Mouse (Mus musculus) C2C12 (cell line): ENCODE measurements around the gene Hspb6. TPM values are rescaled to one million over a fixed set of nuclear protein-coding genes. Genes with fewer than 3 reads are reported as not detected.

Experiments used
- H3K27me3 ChIP-seq: one replicate; pipeline ENCODE4 v1.6.1; 2011; ENCODE audit not compliant: control insufficient read depth, insufficient read depth, insufficient read length
- H3K36me3 ChIP-seq: one replicate; pipeline ENCODE4 v1.6.1; 2011; ENCODE audit not compliant: control insufficient read depth, insufficient read depth
- H3K4me3 ChIP-seq: one replicate; pipeline ENCODE4 v1.5.1; 2011; ENCODE audit warnings: mild to moderate bottlenecking, control low read depth; ENCODE audit not compliant: poor library complexity, insufficient read depth, severe bottlenecking
- H3K79me2 ChIP-seq: one replicate; pipeline ENCODE4 v1.6.1; 2011; ENCODE audit not compliant: control insufficient read depth, insufficient read depth
- H3K79me3 ChIP-seq: one replicate; pipeline ENCODE4 v1.6.1; 2011; ENCODE audit warnings: low read depth, control low read depth
- H3ac ChIP-seq: one replicate; pipeline ENCODE3; 2011; ENCODE audit warnings: low read depth; ENCODE audit not compliant: control insufficient read depth, insufficient read length
- CEBPB ChIP-seq: IDR thresholded peaks from one replicate; pipeline ENCODE4 v1.6.1; 2011; ENCODE audit warnings: low read depth, mild to moderate bottlenecking, control low read depth, moderate library complexity
- CTCF ChIP-seq: IDR thresholded peaks from one replicate; pipeline ENCODE4 v1.5.1; 2011; ENCODE audit not compliant: control insufficient read depth, insufficient read depth, insufficient read length
- FOSL1 ChIP-seq: IDR thresholded peaks from one replicate; pipeline ENCODE4 v1.8.0; 2011; ENCODE audit warnings: mild to moderate bottlenecking, low read length; ENCODE audit not compliant: poor library complexity, insufficient read depth, severe bottlenecking
- MAX ChIP-seq: IDR thresholded peaks from one replicate; pipeline ENCODE4 v1.6.1; 2011; ENCODE audit warnings: mild to moderate bottlenecking, control low read depth
- MYOD1 ChIP-seq: IDR thresholded peaks from one replicate; pipeline ENCODE4 v1.6.1; 2011; ENCODE audit warnings: low read depth; ENCODE audit not compliant: control insufficient read depth, insufficient read length
- MYOG ChIP-seq: IDR thresholded peaks from one replicate; pipeline ENCODE4 v1.6.1; 2011; ENCODE audit not compliant: control insufficient read depth, insufficient read length; ENCODE audit errors: extremely low read depth
- USF1 ChIP-seq: IDR thresholded peaks from one replicate; pipeline ENCODE4 v1.6.1; 2011; ENCODE audit warnings: low read depth, mild to moderate bottlenecking, control low read depth, moderate library complexity
- polyA plus RNA-seq: library from polyadenylated mRNA; unstranded; fragments of >200 nt; fragmentation: generic; extraction: Trizol; gene quantifications from one replicate; pipeline ENCODE4 v1.2.1, GENCODE M21; 2012; ENCODE audit warnings: missing spikeins

The Hspb6 gene
- polyA plus RNA-seq, 1 experiment, result 66.8 TPM

DNA sequence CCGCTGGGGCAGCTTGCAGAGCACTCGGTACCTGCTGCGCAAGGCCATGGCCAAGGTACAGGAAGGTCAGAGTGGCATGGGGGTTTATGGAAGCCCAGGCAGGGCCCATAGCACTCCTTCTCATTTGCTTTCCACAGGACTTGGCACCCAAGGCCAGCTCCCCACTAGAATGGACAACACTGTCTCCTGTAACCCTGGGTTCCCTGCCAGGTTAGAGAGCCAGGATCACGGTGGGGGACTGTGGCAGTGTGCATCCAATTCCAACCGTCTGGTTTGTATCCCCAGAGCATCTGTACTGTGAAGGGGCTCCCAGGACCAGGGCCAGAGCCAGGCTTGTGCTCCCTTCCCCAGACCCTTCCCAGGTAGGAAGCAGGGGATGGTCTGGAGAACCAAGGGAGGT is 31.1 kb upstream of the Hspb6 start:
- TF ChIP-seq MAX (no peak), MYOG (no peak), MYOD1 (no peak), CTCF (no peak), FOSL1 (no peak), USF1 (no peak), CEBPB (no peak)
- Histone ChIP-seq H3ac (no peak overlapping the region), H3K27me3 (peaks cover 1% of the 10 kb centered on the region), H3K4me3 (no peak overlapping the region), H3K79me3 (no peaks in the 10 kb centered on the region), H3K79me2 (no peaks in the 10 kb centered on the region), H3K36me3 (no peaks in the 10 kb centered on the region)

DNA sequence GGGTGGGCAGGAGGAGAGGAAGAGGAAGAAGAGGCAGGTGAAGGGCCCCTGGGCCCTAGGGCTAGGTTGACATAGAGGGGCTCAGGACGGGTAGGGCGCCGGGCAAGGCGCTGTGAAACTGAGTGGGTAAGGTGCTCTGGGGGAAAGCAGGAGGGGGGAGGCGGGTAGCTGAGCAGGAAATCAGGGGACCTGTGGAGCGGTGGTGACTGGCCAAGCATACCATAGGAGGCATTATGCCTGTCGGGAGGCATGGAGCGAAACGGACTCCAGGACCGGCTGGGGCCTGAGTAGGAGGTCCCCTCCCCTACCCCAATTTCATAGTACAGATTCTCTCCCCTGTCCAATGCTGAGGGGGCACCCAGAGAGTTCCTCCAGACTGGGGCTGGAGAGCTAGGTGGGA is 29.1 kb upstream of the Hspb6 start:
- Histone ChIP-seq H3ac (no peak overlapping the region), H3K27me3 (no peaks in the 10 kb centered on the region), H3K36me3 (no peaks in the 10 kb centered on the region), H3K4me3 (no peak overlapping the region), H3K79me3 (no peaks in the 10 kb centered on the region), H3K79me2 (no peaks in the 10 kb centered on the region)
- TF ChIP-seq USF1 (no peak), FOSL1 (no peak), MAX (no peak), CEBPB (no peak), MYOG (no peak), CTCF (no peak), MYOD1 (no peak)

DNA sequence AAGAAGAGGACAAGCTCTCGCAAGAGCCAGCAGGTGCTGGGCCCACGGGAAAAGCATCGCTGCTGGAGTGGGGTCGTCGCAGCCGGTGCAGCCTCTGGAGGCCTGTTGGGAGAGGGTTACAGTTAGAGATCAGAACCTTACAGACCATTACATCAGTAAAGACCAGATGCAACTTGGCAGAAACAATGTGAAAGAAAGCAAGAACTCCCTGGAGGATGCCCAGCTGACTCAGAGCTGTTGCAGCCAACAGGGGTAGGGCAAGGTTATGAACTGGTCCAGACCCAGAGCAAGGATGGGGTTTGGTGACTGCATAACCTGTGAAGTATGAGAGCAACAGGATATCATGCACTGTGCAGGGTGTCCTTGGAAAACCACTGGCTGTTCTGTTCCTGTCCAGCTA is 27.5 kb upstream of the Hspb6 start:
- Histone ChIP-seq H3K79me3 (no peaks in the 10 kb centered on the region), H3K27me3 (no peaks in the 10 kb centered on the region), H3K4me3 (no peak overlapping the region), H3ac (no peak overlapping the region), H3K79me2 (no peaks in the 10 kb centered on the region), H3K36me3 (no peaks in the 10 kb centered on the region)
- no peak for TF ChIP-seq CEBPB
- no peak for TF ChIP-seq FOSL1
- TF ChIP-seq MAX, result no peak
- TF ChIP-seq USF1, result no peak
- no peak for TF ChIP-seq CTCF
- TF ChIP-seq MYOG, result no peak

DNA sequence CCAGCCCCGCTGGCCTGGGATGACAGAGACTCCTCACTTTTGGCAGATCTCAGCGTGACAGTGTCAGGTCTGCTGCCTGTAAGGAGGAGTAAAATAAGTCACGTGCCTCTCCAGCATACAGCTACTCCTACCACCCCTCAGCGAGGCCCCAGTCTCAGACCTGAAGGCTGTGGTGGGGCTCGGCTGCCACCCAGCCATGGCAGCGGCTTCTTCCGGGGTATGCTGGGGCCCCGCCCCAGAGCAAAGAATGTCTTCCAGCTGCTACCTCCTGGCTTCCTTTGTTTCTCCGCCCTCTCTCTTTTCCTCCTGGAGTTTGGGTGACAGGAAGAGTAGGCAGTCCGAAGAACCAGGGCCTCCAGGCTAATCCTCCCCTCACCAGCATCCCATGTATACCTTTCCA is 26.0 kb upstream of the Hspb6 start:
- no peaks in the 10 kb centered on the region for H3K27me3 ChIP-seq
- no peak overlapping the region for H3K4me3 ChIP-seq
- TF ChIP-seq MYOG (no peak), MAX (no peak), CTCF (no peak), CEBPB (no peak), FOSL1 (no peak), USF1 (no peak), MYOD1 (no peak)
- H3K79me2 ChIP-seq, result no peaks in the 10 kb centered on the region
- no peak overlapping the region for H3ac ChIP-seq
- no peaks in the 10 kb centered on the region for H3K36me3 ChIP-seq
- H3K79me3 ChIP-seq, result no peaks in the 10 kb centered on the region

DNA sequence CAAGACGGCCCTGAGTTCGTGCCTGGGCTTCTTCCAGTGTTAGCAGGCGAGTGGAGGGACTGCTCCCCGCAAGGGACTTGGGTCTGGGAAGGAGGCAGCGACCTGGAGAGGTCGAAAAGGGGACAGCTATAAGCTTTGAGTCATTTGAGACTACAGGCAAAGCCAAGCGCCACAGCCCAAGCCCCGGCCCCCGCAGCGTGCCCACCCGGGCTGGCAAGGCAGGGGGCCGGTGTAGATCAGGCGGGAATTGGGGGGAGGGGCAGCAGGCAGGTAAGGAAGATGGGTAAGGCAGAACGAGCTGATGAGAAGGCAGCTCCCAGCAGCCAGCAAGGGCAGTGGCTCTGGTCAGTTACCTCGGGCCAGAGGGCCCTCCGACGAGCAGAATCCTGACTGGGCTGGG is 25.6 kb upstream of the Hspb6 start:
- Histone ChIP-seq H3K4me3 (no peak overlapping the region), H3K36me3 (no peaks in the 10 kb centered on the region), H3K79me2 (no peaks in the 10 kb centered on the region), H3K79me3 (no peaks in the 10 kb centered on the region), H3K27me3 (no peaks in the 10 kb centered on the region), H3ac (no peak overlapping the region)
- TF ChIP-seq CTCF, result no peak
- no peak for TF ChIP-seq MYOG
- no peak for TF ChIP-seq CEBPB
- no peak for TF ChIP-seq USF1
- no peak for TF ChIP-seq FOSL1
- TF ChIP-seq MAX, result no peak
- TF ChIP-seq MYOD1, result no peak

DNA sequence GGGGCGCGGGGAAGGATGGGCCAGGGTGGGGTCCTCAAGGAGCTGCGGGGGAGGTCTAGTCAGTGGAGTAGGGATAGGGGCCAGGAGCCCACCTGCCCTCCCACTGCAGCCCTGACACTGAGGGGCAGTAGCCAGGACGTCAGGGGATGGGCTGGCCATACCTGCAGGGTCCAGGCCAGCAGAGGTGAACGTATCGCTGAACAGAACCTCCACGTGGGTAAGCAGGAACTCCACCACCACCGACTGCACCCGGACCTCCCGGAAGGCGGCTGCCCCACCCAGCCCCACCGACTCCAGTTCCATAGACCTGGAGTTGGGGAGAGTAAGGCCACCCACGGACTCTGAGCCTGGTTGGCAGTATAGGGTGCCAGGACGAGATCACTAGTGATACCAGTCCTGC is 25.0 kb upstream of the Hspb6 start:
- H3K79me2 ChIP-seq, result no peaks in the 10 kb centered on the region
- H3K4me3 ChIP-seq, result no peak overlapping the region

More for the DNA sequence above, 25.0 kb upstream of the Hspb6 start:
- Histone ChIP-seq H3K36me3 (no peaks in the 10 kb centered on the region), H3K27me3 (no peaks in the 10 kb centered on the region), H3K79me3 (no peaks in the 10 kb centered on the region), H3ac (no peak overlapping the region)
- no peak for TF ChIP-seq CTCF
- TF ChIP-seq CEBPB, result no peak
- no peak for TF ChIP-seq MYOG
- no peak for TF ChIP-seq FOSL1
- TF ChIP-seq MYOD1, result no peak
- TF ChIP-seq MAX, result no peak
- no peak for TF ChIP-seq USF1
